Mouse (Mus musculus) lung, embryonic 15.5 days (tissue): Measurements from ENCODE around the gene Spred1. TPM values are rescaled to one million over a fixed set of nuclear protein-coding genes. Genes with fewer than 3 reads are reported as not detected.

ENCODE experiments used
- ATAC-seq: fragments of 200-750 bp; cut with Nextera tagmentation; 2 replicates; pipeline ENCODE4 v1.8.0; 2017; ENCODE audit warnings: moderate number of reproducible peaks, borderline replicate concordance; ENCODE audit not compliant: low FRiP score, low TSS enrichment; ENCODE audit errors: extremely low read depth
- H3K27ac ChIP-seq: fragments of 300-500 bp; sonication (generic); 2 replicates; pipeline ENCODE4 v1.5.1; 2015; ENCODE audit warnings: moderate library complexity, mild to moderate bottlenecking, inconsistent platforms
- H3K27me3 ChIP-seq: fragments of 300-500 bp; sonication (generic); 2 replicates; pipeline ENCODE4 v1.6.1; 2015; ENCODE audit warnings: inconsistent platforms
- H3K36me3 ChIP-seq: fragments of 300-500 bp; sonication (generic); 2 replicates; pipeline ENCODE4 v1.6.1; 2015; ENCODE audit warnings: inconsistent platforms
- H3K4me1 ChIP-seq: fragments of 300-500 bp; sonication (generic); 2 replicates; pipeline ENCODE4 v1.6.1; 2015; ENCODE audit warnings: inconsistent platforms
- H3K4me2 ChIP-seq: fragments of 300-500 bp; sonication (generic); 2 replicates; pipeline ENCODE4 v1.6.1; 2015; ENCODE audit warnings: inconsistent platforms, mild to moderate bottlenecking, moderate library complexity
- H3K4me3 ChIP-seq: fragments of 300-500 bp; sonication (generic); 2 replicates; pipeline ENCODE4 v1.5.1; 2015; ENCODE audit warnings: mild to moderate bottlenecking, inconsistent platforms
- H3K9ac ChIP-seq: fragments of 300-500 bp; sonication (generic); 2 replicates; pipeline ENCODE4 v1.6.1; 2015; ENCODE audit warnings: inconsistent platforms
- H3K9me3 ChIP-seq: fragments of 300-500 bp; sonication (generic); 2 replicates; pipeline ENCODE4 v1.6.1; 2016; ENCODE audit warnings: inconsistent platforms
- WGBS: fragments of 180-500 bp; shearing (Covaris S2); methylation state at CpG from one replicate; pipeline ENCODE4 v1.1.7; 2015; 5-methylcytosine and 5-hydroxymethylcytosine counted together
- polyA plus RNA-seq: library from polyadenylated mRNA; unstranded; fragments of >200 nt; fragmentation: Nextera tagmentation; extraction: Ambion mirVana; gene quantifications from 2 replicates; pipeline ENCODE4 v1.2.1, GENCODE M21; 2015

Gene Spred1
- polyA plus RNA-seq, 1 experiment from 2014 or later, result 20.6 TPM

GRCm38 (mm10) chr2:117139977-117140376 is 18.8 kb downstream of the Spred1 start:
- Histone ChIP-seq H3K27ac (no peak overlapping the region), H3K4me1 (peaks cover 23% of the 10 kb centered on the region), H3K4me3 (no peak overlapping the region), H3K9ac (no peak overlapping the region), H3K9me3 (no peaks in the 10 kb centered on the region), H3K36me3 (no peaks in the 10 kb centered on the region), H3K4me2 (no peak overlapping the region), H3K27me3 (no peaks in the 10 kb centered on the region)
- ATAC-seq, result no peak
- 68% methylated on average over 1 of the region's 1 CpGs for WGBS

- Histone ChIP-seq H3K4me2 (no peak overlapping the region), H3K9ac (no peak overlapping the region), H3K27me3 (no peaks in the 10 kb centered on the region), H3K36me3 (no peaks in the 10 kb centered on the region), H3K9me3 (no peaks in the 10 kb centered on the region), H3K4me3 (no peak overlapping the region), H3K27ac (no peak overlapping the region), H3K4me1 (peaks cover 20% of the 10 kb centered on the region)
- ATAC-seq, result no peak
- WGBS, result 91% methylated on average over 4 of the region's 4 CpGs
Measured at GRCm38 (mm10) chr2:117143106-117143505, 21.9 kb downstream of the Spred1 start.

- Histone ChIP-seq H3K27ac (no peak overlapping the region), H3K9ac (no peak overlapping the region), H3K4me3 (no peak overlapping the region), H3K27me3 (no peaks in the 10 kb centered on the region), H3K4me1 (peaks cover 17% of the 10 kb centered on the region), H3K4me2 (no peak overlapping the region), H3K9me3 (no peaks in the 10 kb centered on the region), H3K36me3 (no peaks in the 10 kb centered on the region)
- 78% methylated on average over 2 of the region's 2 CpGs for WGBS
- no peak for ATAC-seq
Measured at GRCm38 (mm10) chr2:117146026-117146425, 24.9 kb downstream of the Spred1 start.

- no peak overlapping the region for H3K27ac ChIP-seq
- H3K4me3 ChIP-seq, result no peak overlapping the region
- ATAC-seq, result no peak
- no peaks in the 10 kb centered on the region for H3K27me3 ChIP-seq
- no peaks in the 10 kb centered on the region for H3K9me3 ChIP-seq
- H3K9ac ChIP-seq, result no peak overlapping the region
- H3K4me1 ChIP-seq, result peaks cover 17% of the 10 kb centered on the region
- no peaks in the 10 kb centered on the region for H3K36me3 ChIP-seq
- 68% methylated on average over 3 of the region's 3 CpGs for WGBS
- no peak overlapping the region for H3K4me2 ChIP-seq
Measured at GRCm38 (mm10) chr2:117146617-117147016, 25.4 kb downstream of the Spred1 start.

- ATAC-seq, result no peak
- Histone ChIP-seq H3K9me3 (no peaks in the 10 kb centered on the region), H3K27ac (no peak overlapping the region), H3K4me2 (no peak overlapping the region), H3K36me3 (peaks cover 11% of the 10 kb centered on the region), H3K4me3 (no peak overlapping the region), H3K9ac (no peak overlapping the region), H3K4me1 (0 out of 2 replicates have a peak, but pooled peaks cover 8% of the 10 kb centered on the region), H3K27me3 (no peaks in the 10 kb centered on the region)
Measured at GRCm38 (mm10) chr2:117152161-117152560, 31.0 kb downstream of the Spred1 start.

- no peak overlapping the region for H3K4me2 ChIP-seq
- no peak overlapping the region for H3K27ac ChIP-seq
- H3K9me3 ChIP-seq, result no peaks in the 10 kb centered on the region
- H3K4me3 ChIP-seq, result no peak overlapping the region
- H3K9ac ChIP-seq, result no peak overlapping the region
- no peaks in the 10 kb centered on the region for H3K4me1 ChIP-seq
- peaks cover 21% of the 10 kb centered on the region for H3K36me3 ChIP-seq
- ATAC-seq, result no peak
- H3K27me3 ChIP-seq, result no peaks in the 10 kb centered on the region
- 73% methylated on average over 2 of the region's 2 CpGs for WGBS
Measured at GRCm38 (mm10) chr2:117168379-117168778, 47.2 kb downstream of the Spred1 start.

GRCm38 (mm10) chr2:117169037-117169436 is 47.9 kb downstream of the Spred1 start:
- no peak overlapping the region for H3K4me3 ChIP-seq
- no peak overlapping the region for H3K9ac ChIP-seq
- H3K36me3 ChIP-seq, result peaks cover 21% of the 10 kb centered on the region
- H3K4me1 ChIP-seq, result no peaks in the 10 kb centered on the region
- H3K27ac ChIP-seq, result no peak overlapping the region
- 48% methylated on average over 3 of the region's 3 CpGs for WGBS
- H3K9me3 ChIP-seq, result no peaks in the 10 kb centered on the region
- no peak for ATAC-seq
- H3K27me3 ChIP-seq, result no peaks in the 10 kb centered on the region
- H3K4me2 ChIP-seq, result no peak overlapping the region

GRCm38 (mm10) chr2:117172981-117173380 is 51.8 kb downstream of the Spred1 start:
- no peak overlapping the region for H3K9ac ChIP-seq
- WGBS, result 79% methylated on average over 4 of the region's 4 CpGs
- H3K9me3 ChIP-seq, result no peaks in the 10 kb centered on the region
- no peak overlapping the region for H3K4me2 ChIP-seq
- H3K36me3 ChIP-seq, result peaks cover 43% of the 10 kb centered on the region
- H3K27me3 ChIP-seq, result no peaks in the 10 kb centered on the region
- H3K4me3 ChIP-seq, result no peak overlapping the region
- H3K27ac ChIP-seq, result no peak overlapping the region
- no peak for ATAC-seq
- H3K4me1 ChIP-seq, result no peaks in the 10 kb centered on the region

- no peak overlapping the region for H3K4me2 ChIP-seq
- H3K9me3 ChIP-seq, result no peaks in the 10 kb centered on the region
- no peaks in the 10 kb centered on the region for H3K4me1 ChIP-seq
- WGBS, result 92% methylated on average over 4 of the region's 4 CpGs
- H3K9ac ChIP-seq, result no peak overlapping the region
- no peak overlapping the region for H3K4me3 ChIP-seq
- ATAC-seq, result no peak
- peaks cover 43% of the 10 kb centered on the region for H3K36me3 ChIP-seq
- no peak overlapping the region for H3K27ac ChIP-seq
- H3K27me3 ChIP-seq, result no peaks in the 10 kb centered on the region
Measured at GRCm38 (mm10) chr2:117176066-117176465, 54.9 kb downstream of the Spred1 start.

GRCm38 (mm10) chr2:117176937-117177336 is 55.8 kb downstream of the Spred1 start:
- no peak overlapping the region for H3K9ac ChIP-seq
- H3K4me2 ChIP-seq, result no peak overlapping the region
- H3K36me3 ChIP-seq, result peaks cover 44% of the 10 kb centered on the region
- ATAC-seq, result no peak
- no peaks in the 10 kb centered on the region for H3K4me1 ChIP-seq
- H3K9me3 ChIP-seq, result no peaks in the 10 kb centered on the region
- H3K27ac ChIP-seq, result no peak overlapping the region
- H3K4me3 ChIP-seq, result no peak overlapping the region
- no peaks in the 10 kb centered on the region for H3K27me3 ChIP-seq
- WGBS, result 73% methylated on average over 4 of the region's 4 CpGs

GRCm38 (mm10) chr2:117180250-117180885 is 59.2 kb downstream of the Spred1 start:
- H3K9me3 ChIP-seq, result no peaks in the 10 kb centered on the region
- peaks cover 54% of the 10 kb centered on the region for H3K36me3 ChIP-seq
- H3K4me3 ChIP-seq, result no peak overlapping the region
- ATAC-seq, result peak; percentile 67; the same call in 1 of the 2 replicates
- no peaks in the 10 kb centered on the region for H3K4me1 ChIP-seq
- H3K9ac ChIP-seq, result no peak overlapping the region
- no peak overlapping the region for H3K27ac ChIP-seq
- no peak overlapping the region for H3K4me2 ChIP-seq
- 38% methylated on average over 7 of the region's 7 CpGs for WGBS
- no peaks in the 10 kb centered on the region for H3K27me3 ChIP-seq

GRCm38 (mm10) chr2:117185587-117185986 is 64.4 kb downstream of the Spred1 start:
- H3K27me3 ChIP-seq, result no peaks in the 10 kb centered on the region
- H3K9ac ChIP-seq, result no peak overlapping the region
- H3K4me1 ChIP-seq, result no peaks in the 10 kb centered on the region
- 65% methylated on average over 4 of the region's 4 CpGs for WGBS
- H3K4me2 ChIP-seq, result no peak overlapping the region
- ATAC-seq, result no peak
- no peak overlapping the region for H3K4me3 ChIP-seq
- H3K27ac ChIP-seq, result no peak overlapping the region
- peaks cover 36% of the 10 kb centered on the region for H3K36me3 ChIP-seq
- no peaks in the 10 kb centered on the region for H3K9me3 ChIP-seq

- no peak overlapping the region for H3K9ac ChIP-seq
- H3K4me3 ChIP-seq, result no peak overlapping the region
- H3K4me1 ChIP-seq, result no peaks in the 10 kb centered on the region
- no peak for ATAC-seq
- H3K36me3 ChIP-seq, result peaks cover 3% of the 10 kb centered on the region
- no peaks in the 10 kb centered on the region for H3K9me3 ChIP-seq
- H3K27me3 ChIP-seq, result no peaks in the 10 kb centered on the region
- no peak overlapping the region for H3K4me2 ChIP-seq
- H3K27ac ChIP-seq, result no peak overlapping the region
Measured at GRCm38 (mm10) chr2:117190915-117191314, 69.7 kb downstream of the Spred1 start.
